Mouse (Mus musculus) kidney, adult 18-20 months (tissue): ENCODE measurements around the gene Cdc5l.
"Not testable (repeated sequence)": the region's sequence is repeated elsewhere in the genome, so short reads cannot be mapped to it uniquely, and the experiment has no call there.

Experiments
- DNase-seq: peaks from one replicate; pipeline ENCODE4 v3.0.0; 2021

Gene Cdc5l

GRCm38 (mm10) chr17:45432706-45433398, 685 bp downstream of the Cdc5l start:
- no peak for DNase-seq

- DNase-seq, result no peak
These were observed 1.5 kb downstream of the Cdc5l start for GRCm38 (mm10) chr17:45432007-45432406.

GRCm38 (mm10) chr17:45417387-45417786, 16.1 kb downstream of the Cdc5l start:
- no peak for DNase-seq

- not testable (repeated sequence) for DNase-seq
These were observed 21.9 kb downstream of the Cdc5l start for GRCm38 (mm10) chr17:45411617-45412016.

GRCm38 (mm10) chr17:45408719-45409118, 24.8 kb downstream of the Cdc5l start:
- DNase-seq, result no peak

GRCm38 (mm10) chr17:45406281-45406680, 27.3 kb downstream of the Cdc5l start:
- DNase-seq, result no peak

GRCm38 (mm10) chr17:45403207-45403606, 30.3 kb downstream of the Cdc5l start:
- DNase-seq, result peak; percentile 46

GRCm38 (mm10) chr17:45402601-45403000, 30.9 kb downstream of the Cdc5l start:
- DNase-seq, result peak; percentile 34

- DNase-seq, result peak; percentile 13
These were observed 31.4 kb downstream of the Cdc5l start for GRCm38 (mm10) chr17:45402126-45402525.

- no peak for DNase-seq
These were observed 32.2 kb downstream of the Cdc5l start for GRCm38 (mm10) chr17:45401126-45401905.

GRCm38 (mm10) chr17:45398021-45398420, 35.5 kb downstream of the Cdc5l start:
- DNase-seq, result no peak

GRCm38 (mm10) chr17:45397541-45397940, 36.0 kb downstream of the Cdc5l start:
- no peak for DNase-seq

GRCm38 (mm10) chr17:45394612-45395011, 38.9 kb downstream of the Cdc5l start:
- DNase-seq, result no peak

- no peak for DNase-seq
These were observed 39.8 kb downstream of the Cdc5l start for GRCm38 (mm10) chr17:45393765-45394164.

GRCm38 (mm10) chr17:45389896-45390295, 43.6 kb downstream of the Cdc5l start:
- DNase-seq, result no peak

- peak; percentile 28 for DNase-seq
These were observed 46.6 kb downstream of the Cdc5l start for GRCm38 (mm10) chr17:45386986-45387385.

- no peak for DNase-seq
These were observed 50.2 kb downstream of the Cdc5l start for GRCm38 (mm10) chr17:45383305-45383704.

- DNase-seq, result no peak
These were observed 54.2 kb downstream of the Cdc5l start for GRCm38 (mm10) chr17:45379271-45379784.

GRCm38 (mm10) chr17:45377323-45377722, 56.2 kb downstream of the Cdc5l start:
- DNase-seq, result no peak

- peak; percentile 70 for DNase-seq
These were observed 59.4 kb downstream of the Cdc5l start for GRCm38 (mm10) chr17:45373987-45374608.

GRCm38 (mm10) chr17:45371042-45371441, 62.5 kb downstream of the Cdc5l start:
- DNase-seq, result no peak

- DNase-seq, result no peak
These were observed 63.0 kb downstream of the Cdc5l start for GRCm38 (mm10) chr17:45370535-45370934.

GRCm38 (mm10) chr17:45364871-45365270, 68.7 kb downstream of the Cdc5l start:
- DNase-seq, result peak; percentile 8

- DNase-seq, result no peak
These were observed 72.6 kb downstream of the Cdc5l start for GRCm38 (mm10) chr17:45360950-45361349.
